Mouse (Mus musculus) gastrocnemius, postnatal 25 days (tissue): ENCODE data around the gene 4632433K11Rik. TPM values are rescaled to one million over a fixed set of nuclear protein-coding genes. Genes with fewer than 3 reads are reported as not detected.
"Not testable (repeated sequence)": the region's sequence is repeated elsewhere in the genome, so short reads cannot be mapped to it uniquely, and the experiment has no call there.

Source experiments
- DNase-seq: peaks from one replicate; pipeline ENCODE4 v3.0.0; 2022
- total RNA-seq, 2 experiments: library from RNA; stranded (reverse); gene quantifications; 1 replicate in 1 of 2; 2 replicates in 1 of 2; pipeline ENCODE4 v1.2.3; 2021

4632433K11Rik gene
- total RNA-seq, 2 experiments from 2014 or later: not detected

DNA sequence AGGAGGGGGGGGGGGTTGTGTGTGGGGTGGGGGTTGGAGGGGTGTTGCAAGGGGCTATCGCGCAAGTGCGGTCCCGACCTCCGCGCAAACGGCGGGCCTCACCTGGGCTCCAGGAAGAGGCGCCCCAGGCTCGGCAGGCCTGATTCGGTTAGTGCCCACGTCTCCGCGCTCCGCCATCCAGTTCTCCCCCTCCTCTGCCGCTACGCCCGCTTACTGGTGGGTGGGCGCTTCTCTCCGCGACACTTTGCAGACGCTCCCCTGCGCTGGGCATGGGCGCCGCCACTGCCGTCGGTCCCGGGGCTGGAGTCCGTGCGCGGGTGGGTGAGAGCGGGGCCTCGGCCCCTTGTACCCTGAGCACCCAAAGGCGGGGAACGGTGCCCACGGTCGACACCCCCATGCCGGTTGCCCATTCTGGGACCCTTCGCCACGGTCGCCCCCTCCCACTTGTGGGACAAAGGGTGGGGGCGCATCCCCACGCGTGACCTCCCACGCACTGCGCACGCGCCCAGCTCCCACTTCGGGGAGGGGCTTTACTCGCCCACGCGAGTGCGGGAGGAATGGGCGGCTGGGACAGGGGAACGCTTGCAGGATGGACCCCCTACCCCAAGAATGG is 22.8 kb downstream of the 4632433K11Rik start:
- DNase-seq: no peak

DNA sequence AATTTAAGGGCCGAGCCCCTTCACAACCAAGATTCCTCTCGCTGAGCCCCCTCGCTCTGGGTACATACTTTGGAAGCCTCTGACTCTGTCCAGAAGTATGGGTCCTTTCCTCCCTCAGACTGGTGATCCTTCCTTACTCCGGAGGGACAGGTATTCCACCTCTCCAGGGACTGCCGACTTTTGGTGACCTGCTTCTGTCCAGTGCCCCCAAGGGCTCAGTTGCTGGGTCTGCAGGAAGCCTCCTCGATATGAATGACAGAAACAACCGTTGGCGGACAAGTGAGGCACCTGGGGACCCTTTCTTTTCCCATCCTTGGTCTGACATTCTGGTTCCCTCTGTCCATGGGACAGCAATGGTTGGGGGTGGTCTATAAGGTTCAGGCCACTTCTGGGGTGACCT is 23.5 kb downstream of the 4632433K11Rik start:
- DNase-seq: no peak

DNA sequence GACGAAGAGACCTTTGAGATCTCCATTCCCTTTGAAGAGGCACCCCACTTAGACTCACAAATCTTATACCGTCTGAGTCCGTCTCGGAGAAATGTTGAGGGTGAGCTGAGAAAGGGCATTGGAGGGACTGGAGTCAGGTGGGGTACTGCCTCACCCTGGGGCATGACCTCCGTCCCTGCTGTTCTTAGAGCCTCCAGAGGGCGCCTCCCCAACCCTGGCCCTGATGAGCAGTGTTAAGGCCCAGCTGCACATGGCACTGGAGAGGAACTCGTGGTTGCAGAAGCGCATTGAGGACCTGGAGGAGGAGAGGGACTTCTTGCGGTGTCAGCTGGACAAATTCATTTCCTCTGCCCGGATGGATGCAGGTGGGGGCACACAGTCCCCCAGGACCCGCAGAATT is 23.9 kb downstream of the 4632433K11Rik start:
- DNase-seq: no peak

DNA sequence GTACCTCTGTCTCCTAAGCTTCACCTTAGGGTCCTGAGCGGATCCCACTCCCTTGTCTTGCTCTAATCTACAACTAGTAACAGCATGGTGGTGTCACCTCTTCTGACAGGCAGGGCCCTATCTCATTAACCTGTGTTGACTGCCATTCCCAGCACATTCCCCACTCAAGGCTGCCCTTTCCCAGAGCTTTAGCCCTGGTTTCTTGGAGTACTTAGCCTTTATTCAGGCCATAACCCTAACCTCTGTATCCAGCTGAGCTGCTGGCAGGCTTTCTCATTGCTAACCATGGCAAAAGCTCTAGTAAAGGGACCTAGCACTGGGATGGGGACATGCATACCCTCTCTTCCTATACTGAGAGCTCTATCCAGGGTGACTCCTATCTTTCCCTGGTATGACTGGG is 24.7 kb downstream of the 4632433K11Rik start:
- no peak for DNase-seq

DNA sequence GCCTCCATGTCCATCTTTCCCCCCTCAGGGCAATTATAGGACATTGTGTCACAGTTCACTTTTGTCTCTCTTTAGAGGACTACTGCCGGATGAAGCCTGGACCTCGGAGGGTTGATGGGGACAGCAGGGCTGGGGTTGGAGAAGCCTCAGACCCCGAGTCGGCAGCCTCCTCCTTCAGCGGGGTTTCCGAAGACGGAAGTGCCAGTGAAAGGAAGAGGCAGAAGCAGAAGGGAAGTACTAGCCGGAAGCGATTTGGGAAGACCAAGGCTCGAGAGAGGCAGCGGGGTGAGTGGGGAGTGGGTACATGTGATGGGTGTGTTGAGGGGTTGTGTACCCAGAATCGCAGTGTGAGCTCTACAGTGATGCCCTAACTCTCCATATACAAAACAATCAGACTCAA is 25.5 kb downstream of the 4632433K11Rik start:
- DNase-seq: no peak

DNA sequence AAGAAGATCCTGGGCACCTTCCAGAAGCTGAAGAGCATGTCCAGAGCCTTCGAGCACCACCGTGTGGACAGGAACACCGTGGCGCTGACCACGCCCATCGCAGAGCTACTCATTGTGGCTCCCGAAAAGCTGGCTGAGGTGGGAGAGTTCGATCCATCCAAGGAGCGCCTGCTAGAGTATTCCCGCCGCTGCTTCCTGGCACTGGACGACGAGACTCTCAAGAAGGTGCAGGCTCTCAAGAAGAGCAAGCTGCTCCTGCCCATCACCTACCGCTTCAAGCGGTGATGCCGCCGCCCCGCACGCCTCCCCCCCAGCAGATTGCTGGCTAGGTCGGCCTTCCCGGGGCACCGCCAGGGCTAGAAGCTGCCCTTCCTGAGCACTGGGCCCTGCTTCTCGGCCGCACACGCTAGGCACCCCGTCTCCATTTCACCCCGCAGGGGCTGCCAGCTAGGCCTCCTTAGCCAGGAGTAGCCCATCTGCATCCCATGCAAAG is 26.4 kb downstream of the 4632433K11Rik start:
- peak; percentile 60 for DNase-seq

DNA sequence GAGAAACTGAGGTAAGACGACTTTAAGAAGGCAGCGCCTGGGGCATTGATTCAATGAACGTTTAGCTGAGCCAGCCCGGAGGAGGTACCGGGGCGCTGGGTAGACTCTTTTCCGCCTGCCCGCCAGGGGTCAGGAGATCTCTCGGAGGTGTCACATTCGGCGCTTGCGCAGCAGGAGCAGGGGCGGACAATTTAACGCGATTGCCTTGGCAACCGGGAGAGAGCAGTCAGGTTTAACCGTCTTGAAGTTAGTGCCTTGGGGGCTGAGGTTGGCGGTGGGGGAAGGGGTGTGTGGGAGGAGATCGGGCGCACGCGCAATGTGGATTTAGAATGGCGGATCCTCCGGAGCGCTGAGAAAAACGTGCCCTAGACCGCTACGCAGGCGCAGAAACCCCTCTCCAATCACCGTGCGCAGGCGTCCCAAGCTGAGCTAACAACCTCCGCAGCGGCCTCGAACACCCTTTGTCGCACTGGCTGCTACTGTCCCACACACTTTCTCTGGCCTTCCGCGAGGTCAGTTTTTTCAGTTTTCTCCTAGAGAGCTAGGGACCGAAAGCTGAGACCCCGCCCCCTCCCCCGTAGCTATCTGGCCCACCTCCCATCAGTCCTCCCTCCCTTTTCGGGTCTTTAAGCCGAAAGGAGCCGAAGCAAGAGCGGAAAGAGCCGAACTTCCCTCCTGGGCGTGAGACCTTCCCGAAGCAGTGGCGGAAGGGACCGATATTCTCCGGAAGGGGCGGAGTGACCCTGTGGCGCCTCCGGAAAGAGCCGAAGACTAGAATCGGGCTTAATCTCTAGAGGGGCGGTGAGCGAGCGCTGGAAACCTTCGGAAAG is 27.2 kb downstream of the 4632433K11Rik start:
- peak; percentile 95 for DNase-seq

DNA sequence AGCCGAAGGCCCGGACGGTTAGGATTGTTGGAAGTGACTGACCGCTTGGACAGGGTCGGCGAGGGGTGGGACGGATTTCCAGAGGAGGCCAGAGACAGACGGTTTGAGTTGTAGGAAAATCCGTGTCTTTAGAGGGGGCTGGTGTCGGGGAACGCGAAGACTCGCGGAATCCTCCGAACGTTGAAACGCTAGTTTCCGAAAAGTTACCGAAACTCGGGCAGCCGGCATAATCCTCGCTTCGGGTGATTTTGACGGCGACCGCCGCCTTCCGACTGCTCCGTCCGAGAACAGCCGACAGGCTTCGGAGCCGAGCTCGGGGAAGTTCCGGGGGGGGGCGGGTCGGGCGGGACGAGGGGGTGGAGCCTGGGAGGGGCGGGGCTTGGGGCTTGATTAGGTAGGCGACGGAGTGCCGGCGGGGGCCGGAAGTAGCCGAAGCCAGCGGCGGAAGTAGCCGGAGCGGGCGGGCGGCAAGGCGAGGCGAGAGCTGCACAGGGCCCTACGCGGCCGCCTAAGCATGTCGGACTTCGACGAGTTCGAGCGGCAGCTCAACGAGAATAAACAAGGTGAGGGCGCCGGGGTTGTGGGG is 27.9 kb downstream of the 4632433K11Rik start, which contains the start of gene U2af2:
Gene U2af2 (plus strand): TSS at position 370 of the 586 bp plus-strand sequence.
- peak; percentile 94 for DNase-seq

DNA sequence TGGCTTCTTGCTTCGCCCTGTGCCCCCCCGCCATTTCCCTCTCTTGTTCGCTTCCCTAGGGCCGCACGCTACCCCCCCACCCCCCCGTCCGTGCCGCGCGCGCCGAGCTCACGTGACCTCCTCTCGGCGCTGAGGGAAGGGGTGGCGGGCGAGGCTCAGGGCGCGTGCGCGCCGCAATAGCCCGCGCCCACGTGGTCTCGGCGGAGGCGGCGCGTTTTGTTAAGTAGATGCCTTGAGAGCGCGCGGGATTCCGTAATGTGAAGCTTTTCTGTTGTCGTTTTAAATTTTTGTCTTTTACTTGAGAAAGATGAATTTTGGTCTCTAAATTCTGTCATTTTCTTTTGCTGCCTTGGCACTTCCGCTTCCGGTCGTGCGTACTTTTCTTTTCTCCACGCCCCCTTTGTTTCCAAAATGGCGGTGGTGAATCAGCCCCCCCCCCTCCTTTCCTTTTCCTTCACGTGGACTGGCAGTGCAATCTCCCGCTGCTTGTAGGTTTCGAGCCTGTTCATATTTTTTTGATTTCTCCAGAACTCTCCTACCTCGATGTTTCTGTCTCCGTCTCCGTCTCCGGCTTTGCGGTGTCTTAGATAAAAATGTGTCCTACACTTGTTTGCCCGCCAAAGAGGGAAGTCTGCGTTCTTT is 28.6 kb downstream of the 4632433K11Rik start:
- DNase-seq: no peak

DNA sequence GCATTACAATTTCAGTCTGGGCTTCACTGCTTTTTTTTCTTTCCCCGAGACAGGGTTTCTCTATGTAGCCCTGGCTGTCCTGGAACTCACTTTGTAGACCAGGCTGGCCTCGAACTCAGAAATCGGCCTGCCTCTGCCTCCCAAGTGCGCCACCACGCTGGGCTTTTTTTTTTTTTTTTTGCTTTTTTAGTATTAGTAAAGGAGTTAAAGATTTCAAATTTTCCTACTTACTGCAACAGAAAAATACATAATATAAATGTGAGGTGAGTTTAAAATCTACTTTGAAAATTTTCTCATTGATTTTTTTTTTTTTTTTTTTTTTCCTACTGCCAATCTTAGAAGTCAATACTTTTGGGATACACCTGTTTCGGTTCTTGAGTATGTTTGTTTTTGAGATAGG is 31.0 kb downstream of the 4632433K11Rik start:
- DNase-seq: no peak

DNA sequence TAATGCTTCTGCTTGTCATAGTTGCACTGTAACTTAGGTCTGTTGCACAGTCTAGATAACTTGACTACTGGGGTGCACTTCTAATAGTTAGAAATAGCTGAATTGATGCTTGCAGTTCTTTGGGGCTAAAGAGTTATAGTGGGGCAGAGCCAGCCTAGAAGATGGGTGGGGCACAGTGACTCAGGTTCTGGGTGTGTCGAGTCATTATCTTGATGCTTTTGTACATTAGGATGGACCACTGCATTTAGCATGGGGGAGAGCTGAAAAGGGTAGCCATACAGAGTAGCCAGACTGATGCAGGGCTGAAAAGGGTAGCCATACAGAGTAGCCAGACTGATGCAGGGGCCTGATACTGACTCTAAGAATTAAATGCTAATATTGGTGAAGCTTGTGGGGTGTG is 39.7 kb downstream of the 4632433K11Rik start:
- DNase-seq: no peak

DNA sequence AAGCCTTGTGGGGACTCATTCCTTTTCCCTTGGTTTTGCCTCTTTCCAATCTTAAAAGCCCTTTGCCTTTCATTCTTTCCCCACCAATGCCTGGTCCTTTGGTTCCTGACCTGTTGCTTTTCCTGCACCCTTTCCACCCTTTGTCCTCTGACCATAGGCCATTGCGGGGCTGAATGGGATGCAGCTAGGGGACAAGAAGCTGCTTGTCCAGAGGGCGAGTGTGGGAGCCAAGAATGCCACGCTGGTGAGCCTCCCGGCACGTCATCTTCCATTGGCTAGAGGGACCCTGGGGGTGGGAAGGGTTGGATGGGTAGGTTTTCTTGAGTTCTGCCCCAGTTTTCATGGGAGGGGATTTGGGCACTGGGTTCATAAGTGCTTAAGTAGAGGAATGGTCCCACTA is 41.1 kb downstream of the 4632433K11Rik start:
- DNase-seq: no peak

DNA sequence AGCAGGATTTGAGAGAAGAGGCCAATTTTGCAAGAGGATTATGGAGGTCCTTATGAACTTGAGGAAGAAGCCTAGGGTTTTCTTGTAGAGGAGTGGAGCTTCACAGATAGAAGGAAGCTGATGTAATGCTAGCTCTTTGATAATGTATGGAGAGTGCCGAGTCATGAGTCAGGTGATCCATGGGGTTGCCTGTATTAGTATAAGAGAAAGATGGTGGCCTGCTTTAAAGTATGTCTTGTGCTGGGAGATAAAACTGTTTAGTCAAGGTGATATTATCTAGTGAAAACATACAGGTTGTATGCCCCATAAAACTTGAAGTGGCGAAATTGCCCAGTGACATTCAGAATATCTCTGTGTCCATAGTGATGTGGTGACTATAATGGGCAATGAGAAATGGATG is 43.0 kb downstream of the 4632433K11Rik start:
- no peak for DNase-seq

DNA sequence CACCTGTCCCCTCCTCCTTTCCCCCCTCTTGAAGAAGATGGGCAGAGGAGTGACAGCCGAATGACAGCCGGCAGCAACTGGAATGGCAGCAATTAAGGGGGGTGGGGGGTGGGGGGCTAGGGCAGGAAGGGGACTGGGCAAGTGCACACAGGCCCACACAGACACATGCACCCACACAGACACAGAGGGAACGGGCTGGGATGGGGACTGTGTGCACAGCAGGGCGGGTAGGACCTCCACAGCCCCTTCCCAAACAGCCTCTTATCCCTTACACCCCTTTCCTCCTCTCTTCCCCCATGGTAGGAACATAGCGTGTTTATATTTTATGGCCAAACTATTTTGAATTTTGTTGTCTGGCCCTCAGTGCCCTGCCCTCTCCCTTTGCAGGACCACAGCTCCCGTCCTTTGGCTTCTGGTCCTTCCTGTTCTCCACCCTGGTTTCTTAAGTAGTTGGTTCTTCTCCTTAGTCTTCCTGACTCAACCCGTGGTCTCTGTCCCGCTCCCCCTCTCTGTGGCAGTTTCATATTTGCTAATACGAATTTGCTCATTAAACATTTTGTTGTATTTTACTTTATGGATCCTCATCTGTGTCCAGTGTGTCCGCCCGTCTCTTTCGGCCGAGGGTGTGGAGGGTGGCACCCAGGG is 45.6 kb downstream of the 4632433K11Rik start:
- not testable (repeated sequence) for DNase-seq

DNA sequence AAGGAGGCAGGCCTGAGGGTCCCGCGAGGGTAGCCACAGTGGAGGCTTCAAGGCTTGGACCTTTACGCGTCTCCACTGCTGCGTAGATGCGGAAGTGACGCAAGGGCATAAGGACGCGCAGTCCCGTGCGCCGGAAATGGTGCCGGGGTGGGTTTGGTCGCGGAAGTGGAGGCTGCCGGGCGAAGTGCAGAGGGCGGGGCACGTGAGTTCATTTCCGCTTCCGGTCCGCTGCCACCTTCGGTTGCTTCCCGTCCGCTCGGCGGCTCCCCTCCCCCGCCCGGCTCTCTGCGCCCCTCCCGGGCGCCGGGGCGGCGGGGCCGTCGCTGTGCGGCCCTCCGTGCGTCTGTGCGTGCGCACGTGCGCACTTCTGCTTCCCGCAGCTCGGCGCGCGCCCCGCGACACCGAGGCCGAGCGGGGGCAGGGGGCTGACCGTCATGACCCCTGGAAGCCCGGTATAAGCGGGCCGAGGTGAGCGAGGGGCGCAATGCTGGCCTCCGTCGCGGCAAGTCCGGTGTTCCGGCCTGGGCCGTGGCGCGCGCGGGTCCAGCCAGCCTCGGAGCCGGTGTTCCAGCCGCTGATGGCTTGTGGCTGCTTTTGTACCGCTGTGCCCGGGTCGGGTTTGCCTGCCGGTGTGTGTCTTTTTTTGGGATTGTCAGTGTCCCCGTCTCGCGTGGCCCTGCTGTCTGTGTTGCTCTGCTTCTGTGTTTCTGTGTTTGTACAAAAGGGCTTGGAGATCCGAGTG is 46.3 kb downstream of the 4632433K11Rik start, which contains the start of gene Epn1:
Gene Epn1 (plus strand): TSS at position 226 of the 742 bp plus-strand sequence.
- DNase-seq: peak; percentile 96

DNA sequence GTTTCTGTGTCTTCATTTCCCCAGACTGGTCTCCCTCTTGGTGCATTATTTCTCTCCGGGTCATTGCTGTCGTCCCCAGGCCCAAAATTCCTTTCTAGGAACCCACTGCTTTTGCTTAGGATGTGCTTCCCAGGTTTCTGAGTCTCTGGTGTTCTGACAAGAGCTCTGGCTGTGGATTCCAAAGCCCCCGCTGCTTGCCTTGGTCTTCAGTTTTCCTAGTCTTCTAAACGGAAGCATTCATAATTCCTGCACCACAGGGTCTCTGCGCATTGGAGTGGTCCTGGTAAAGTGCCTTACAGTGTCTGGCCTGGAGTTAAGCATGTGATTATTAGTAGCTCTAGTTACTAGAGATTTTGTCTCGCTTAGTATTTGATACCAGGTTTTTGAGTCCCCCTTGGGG is 46.9 kb downstream of the 4632433K11Rik start:
- no peak for DNase-seq

DNA sequence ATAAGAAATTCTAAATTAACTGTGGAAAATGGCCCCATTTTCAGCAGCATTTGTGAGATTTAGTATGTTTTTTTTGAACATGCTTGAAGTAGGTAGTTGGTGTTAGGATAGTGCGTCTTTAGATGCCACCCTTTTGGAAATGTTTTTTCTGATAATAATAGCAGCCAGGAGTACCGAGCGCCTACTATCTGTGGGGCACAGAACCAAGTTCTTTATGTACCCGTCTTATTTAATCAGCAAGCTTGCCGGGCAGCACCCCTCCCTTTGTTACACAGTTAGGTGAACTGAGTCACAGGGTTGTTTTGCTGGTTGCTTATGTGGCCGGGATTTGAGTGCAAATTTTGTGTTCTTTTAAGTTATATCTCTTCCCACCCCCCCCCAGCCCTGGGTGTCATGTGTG is 47.3 kb downstream of the 4632433K11Rik start:
- no peak for DNase-seq

DNA sequence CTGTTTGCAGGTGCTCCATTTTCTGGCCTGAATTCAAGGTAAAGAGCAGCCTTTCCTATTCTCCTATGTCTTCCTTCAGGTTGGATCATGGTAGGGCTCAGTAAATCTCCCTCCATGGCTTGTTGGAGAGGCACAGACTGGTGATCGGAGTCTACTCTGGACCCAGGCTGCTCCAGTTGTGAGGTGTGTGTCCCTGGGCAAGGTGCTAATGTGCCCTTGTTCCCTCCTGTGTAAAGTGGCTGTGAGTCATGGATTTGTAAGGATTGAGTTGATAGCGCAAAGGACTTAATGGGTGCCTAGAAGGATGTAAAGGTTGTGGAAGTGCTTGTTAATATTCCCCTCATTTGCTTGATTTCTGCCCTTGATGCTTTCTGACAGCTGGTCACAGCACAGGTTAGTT is 48.0 kb downstream of the 4632433K11Rik start:
- DNase-seq: no peak

DNA sequence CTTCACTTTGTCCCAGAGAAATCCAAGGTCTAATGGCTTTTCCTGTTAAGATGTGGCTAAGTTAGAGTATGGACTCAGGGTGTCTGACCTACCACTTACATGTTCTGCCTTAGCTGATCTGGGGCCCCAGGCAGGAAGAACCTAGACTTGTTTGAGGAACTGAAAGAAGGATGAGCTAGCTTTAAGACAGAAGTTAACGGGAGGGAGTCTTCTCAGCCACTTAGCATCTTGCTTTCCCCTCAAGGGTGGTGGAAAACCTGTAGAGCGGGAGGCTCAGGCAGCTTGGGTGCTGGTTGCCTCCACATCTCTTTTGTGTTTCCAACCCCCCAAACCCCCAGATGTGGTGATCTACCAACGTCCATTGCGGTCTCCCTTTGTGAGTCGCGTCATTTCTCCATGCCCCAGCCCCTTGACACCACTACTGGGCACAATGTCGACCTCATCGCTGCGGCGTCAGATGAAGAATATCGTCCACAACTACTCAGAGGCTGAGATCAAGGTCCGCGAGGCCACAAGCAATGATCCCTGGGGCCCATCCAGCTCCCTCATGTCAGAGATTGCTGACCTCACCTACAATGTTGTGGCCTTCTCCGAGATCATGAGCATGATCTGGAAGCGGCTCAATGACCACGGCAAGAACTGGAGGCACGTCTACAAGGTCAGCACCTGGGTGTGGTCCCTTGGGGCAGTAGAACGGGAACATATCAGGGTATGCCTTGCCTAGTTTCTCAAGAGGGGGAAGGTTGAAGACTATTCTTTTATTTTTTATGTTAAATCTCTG is 49.6 kb downstream of the 4632433K11Rik start:
- no peak for DNase-seq
